Comparison of ENCODE assay signal across 9 mouse cellular contexts in genomic region chr4:154634001-154634400, GRCm38 (mm10). TPM values are rescaled to one million over a fixed set of nuclear protein-coding genes. Genes with fewer than 3 reads are reported as not detected.
DNase-seq lines count a peak whose midpoint lies in the region; ATAC-seq lines count a peak whose summit lies in the region.
"Had no signal": no experiment of that assay in that cellular context is flagged by ENCODE, and none has a peak within 500 bp of the region (broad histone marks: within the 10 kb centered on the region; RNA-seq: fewer than 3 reads in every experiment).

No protein-coding gene starts in this region.

- H3K27me3 ChIP-seq in heart, embryonic 13.5 days (replicated peaks) = peaks cover 83% of the 10 kb centered on the region
- H3K27me3 ChIP-seq in embryonic facial prominence, embryonic 12.5 days = peaks cover 33% of the 10 kb centered on the region
- H3K27me3 ChIP-seq in hindbrain, embryonic 15.5 days = peaks cover 72% of the 10 kb centered on the region
- peaks cover 83% of the 10 kb centered on the region for H3K27me3 ChIP-seq in midbrain, embryonic 14.5 days (ENCODE audit: control insufficient read depth, insufficient read depth, low read length)

- no peak for DNase-seq in heart, adult 9 months (ENCODE audit: low spot score in 2 of 2)
- DNase-seq in midbrain, embryonic 14.5 days = no peak
- no peak for DNase-seq in spleen, adult 12 weeks (ENCODE audit: low spot score)

- H3K4me2 ChIP-seq in heart, embryonic 13.5 days = peak overlapping the region; percentile 88
- peak overlapping the region; percentile 85 for H3K4me2 ChIP-seq in embryonic facial prominence, embryonic 12.5 days (replicated peaks)
- peak overlapping the region; percentile 60 for H3K4me2 ChIP-seq in hindbrain, embryonic 15.5 days
- peak overlapping the region; percentile 64 for H3K4me2 ChIP-seq in midbrain, embryonic 14.5 days (ENCODE audit: low read length)

- peak overlapping the region; percentile 95 for H3K27ac ChIP-seq in heart, embryonic 13.5 days (replicated peaks)
- H3K27ac ChIP-seq in embryonic facial prominence, embryonic 12.5 days = peak overlapping the region; percentile 97; the same call in 1 of the 2 replicates
- H3K27ac ChIP-seq in hindbrain, embryonic 15.5 days (replicated peaks) = no peak overlapping the region; the same call in 1 of the 2 replicates
- H3K27ac ChIP-seq in midbrain, embryonic 14.5 days (replicated peaks; ENCODE audit: low read depth, low read length) = no peak overlapping the region

- peaks cover 59% of the 10 kb centered on the region for H3K4me1 ChIP-seq in heart, embryonic 13.5 days
- H3K4me1 ChIP-seq in embryonic facial prominence, embryonic 12.5 days = peaks cover 56% of the 10 kb centered on the region
- H3K4me1 ChIP-seq in hindbrain, embryonic 15.5 days (replicated peaks) = peaks cover 32% of the 10 kb centered on the region
- H3K4me1 ChIP-seq in midbrain, embryonic 14.5 days (ENCODE audit: control insufficient read depth, insufficient read depth, low read length) = peaks cover 3% of the 10 kb centered on the region

- no peak for ATAC-seq in heart, embryonic 13.5 days (ENCODE audit: extremely low read depth, insufficient number of reproducible peaks, low FRiP score, low TSS enrichment)
- ATAC-seq in embryonic facial prominence, embryonic 12.5 days (ENCODE audit: insufficient number of reproducible peaks, insufficient read depth, low FRiP score, low TSS enrichment) = no peak
- no peak for ATAC-seq in hindbrain, embryonic 15.5 days (ENCODE audit: low FRiP score, low read depth)
- ATAC-seq in midbrain, embryonic 14.5 days (ENCODE audit: low FRiP score, low TSS enrichment) = no peak
- no peak for ATAC-seq in megakaryocyte-erythroid progenitor cell, adult 5-6 weeks (replicated peaks; ENCODE audit: low FRiP score, low TSS enrichment, poor library complexity, severe bottlenecking)
- ATAC-seq in CD4-positive, CD25-positive, alpha-beta regulatory T cell, adult 4 months = no peak

- 31% methylated on average over 3 of the region's 3 CpGs for WGBS in heart, embryonic 13.5 days
- WGBS in embryonic facial prominence, embryonic 12.5 days = 27% methylated on average over 3 of the region's 3 CpGs
- 26% methylated on average over 3 of the region's 3 CpGs for WGBS in hindbrain, embryonic 15.5 days
- WGBS in midbrain, embryonic 14.5 days = 59% methylated on average over 3 of the region's 3 CpGs

- peak overlapping the region; percentile 84 for H3K4me3 ChIP-seq in heart, embryonic 13.5 days
- peak overlapping the region; percentile 77 for H3K4me3 ChIP-seq in embryonic facial prominence, embryonic 12.5 days
- H3K4me3 ChIP-seq in hindbrain, embryonic 15.5 days = peak overlapping the region; percentile 42
- peak overlapping the region; percentile 41 for H3K4me3 ChIP-seq in midbrain, embryonic 14.5 days (replicated peaks; ENCODE audit: low read depth, low read length)

- H3K9ac ChIP-seq in heart, embryonic 13.5 days = peak overlapping the region; percentile 99
- H3K9ac ChIP-seq in embryonic facial prominence, embryonic 12.5 days = peak overlapping the region; percentile 95
- no peak overlapping the region for H3K9ac ChIP-seq in hindbrain, embryonic 15.5 days
- H3K9ac ChIP-seq in midbrain, embryonic 14.5 days (replicated peaks; ENCODE audit: low read length) = no peak overlapping the region; the same call in 1 of the 2 replicates

- no peaks in the 10 kb centered on the region for H3K36me3 ChIP-seq in heart, embryonic 13.5 days
- no peaks in the 10 kb centered on the region for H3K36me3 ChIP-seq in embryonic facial prominence, embryonic 12.5 days
- H3K36me3 ChIP-seq in hindbrain, embryonic 15.5 days = no peaks in the 10 kb centered on the region
- H3K36me3 ChIP-seq in midbrain, embryonic 14.5 days (ENCODE audit: control insufficient read depth, insufficient read depth, low read length) = no peaks in the 10 kb centered on the region

- H3K9me3 ChIP-seq in heart, embryonic 13.5 days = no peaks in the 10 kb centered on the region
- H3K9me3 ChIP-seq in embryonic facial prominence, embryonic 12.5 days = no peaks in the 10 kb centered on the region
- no peaks in the 10 kb centered on the region for H3K9me3 ChIP-seq in hindbrain, embryonic 15.5 days
- no peaks in the 10 kb centered on the region for H3K9me3 ChIP-seq in midbrain, embryonic 14.5 days (ENCODE audit: control insufficient read depth, low read length)

RNA-seq across cellular contexts. Expression of gene Prdm16, which starts 2.7 kb away (rescaled TPM):
- 15.3 and 19.3 TPM in 2 replicates for polyA plus RNA-seq in heart, embryonic 13.5 days (2015; fragmentation: Nextera tagmentation; extraction: Ambion mirVana)
- 41.5 and 45.7 TPM in 2 replicates for polyA plus RNA-seq in embryonic facial prominence, embryonic 12.5 days (2016; fragmentation: Nextera tagmentation; extraction: Ambion mirVana)
- 14.0 and 16.2 TPM in 2 replicates for polyA plus RNA-seq in hindbrain, embryonic 15.5 days (2015; fragmentation: Nextera tagmentation; extraction: Ambion mirVana)
- polyA plus RNA-seq in midbrain, embryonic 14.5 days (2014; fragmentation: Nextera tagmentation; extraction: Ambion mirVana) = 5.2 and 10.1 TPM in 2 replicates
- 4.2 and 7.7 TPM in 2 replicates for total RNA-seq in megakaryocyte-erythroid progenitor cell, adult 5-6 weeks (2014; fragmentation: Nextera tagmentation)
- total RNA-seq in megakaryocyte-erythroid progenitor cell, adult 5-6 weeks (2017) = 0.85 and 2.2 TPM in 2 replicates
- 1 to 10 TPM; 2.2 to 2.7 TPM for polyA plus RNA-seq in CD4-positive, CD25-positive, alpha-beta regulatory T cell, adult 4 months (2017; shearing (Covaris generic))

RNA-seq across cellular contexts. Expression of gene Actrt2, which starts 33.7 kb away (rescaled TPM):
- not detected in 2 replicates for polyA plus RNA-seq in heart, embryonic 13.5 days (2015; fragmentation: Nextera tagmentation; extraction: Ambion mirVana)
- polyA plus RNA-seq in embryonic facial prominence, embryonic 12.5 days (2016; fragmentation: Nextera tagmentation; extraction: Ambion mirVana) = not detected in 2 replicates
- polyA plus RNA-seq in hindbrain, embryonic 15.5 days (2015; fragmentation: Nextera tagmentation; extraction: Ambion mirVana) = not detected in 2 replicates
- polyA plus RNA-seq in midbrain, embryonic 14.5 days (2014; fragmentation: Nextera tagmentation; extraction: Ambion mirVana) = not detected in 2 replicates
- not detected in 2 replicates for total RNA-seq in megakaryocyte-erythroid progenitor cell, adult 5-6 weeks (2014; fragmentation: Nextera tagmentation)
- not detected in 2 replicates for total RNA-seq in megakaryocyte-erythroid progenitor cell, adult 5-6 weeks (2017)
- not detected for polyA plus RNA-seq in CD4-positive, CD25-positive, alpha-beta regulatory T cell, adult 4 months (2017; shearing (Covaris generic))
- total RNA-seq: left cerebral cortex, postnatal 25 days had no signal

Comparison
In these comparisons a context has a peak if more than half of its experiments do, and no peak if none do; other contexts are left out.
1. H3K27ac ChIP-seq: peak in heart, embryonic 13.5 days (single experiment) and embryonic facial prominence, embryonic 12.5 days (single experiment); none in hindbrain, embryonic 15.5 days (single experiment) and midbrain, embryonic 14.5 days (single experiment).
2. H3K9ac ChIP-seq: peak in heart, embryonic 13.5 days (single experiment) and embryonic facial prominence, embryonic 12.5 days (single experiment); none in hindbrain, embryonic 15.5 days (single experiment) and midbrain, embryonic 14.5 days (single experiment).
3. Peak in every context shown above with its lines, with median percentiles within 50 percentile points of each other: H3K4me2 ChIP-seq and H3K4me3 ChIP-seq.